Mouse (Mus musculus) testis, adult 2 months (tissue): ENCODE data around the gene Tjap1. TPM values are rescaled to one million over a fixed set of nuclear protein-coding genes. Genes with fewer than 3 reads are reported as not detected.

Experiments used
- H3K27ac ChIP-seq: fragments of 200-500 bp; 2 replicates; pipeline ENCODE4 v1.5.1; 2012; ENCODE audit warnings: low read depth, low read length; ENCODE audit not compliant: control insufficient read depth, insufficient read depth
- H3K27me3 ChIP-seq: fragments of 200-500 bp; 2 replicates; pipeline ENCODE4 v1.6.1; 2012; ENCODE audit warnings: mild to moderate bottlenecking, low read length, moderate library complexity; ENCODE audit not compliant: control insufficient read depth, insufficient read depth
- H3K36me3 ChIP-seq: fragments of 200-500 bp; 2 replicates; pipeline ENCODE4 v1.6.1; 2012; ENCODE audit warnings: mild to moderate bottlenecking, low read length; ENCODE audit not compliant: control insufficient read depth, insufficient read depth
- H3K4me1 ChIP-seq: fragments of 200-500 bp; 2 replicates; pipeline ENCODE4 v1.6.1; 2012; ENCODE audit warnings: low read length; ENCODE audit not compliant: control insufficient read depth, insufficient read depth
- H3K4me3 ChIP-seq: fragments of 200-500 bp; 2 replicates; pipeline ENCODE4 v1.5.1; 2012; ENCODE audit warnings: low read depth, mild to moderate bottlenecking, low read length, moderate library complexity, mixed read lengths; ENCODE audit not compliant: control insufficient read depth
- CTCF ChIP-seq: fragments of 200-500 bp; IDR thresholded peaks from 2 replicates; pipeline ENCODE4 v1.5.1; 2012; ENCODE audit warnings: low read depth, mild to moderate bottlenecking, inconsistent platforms, low read length, moderate library complexity; ENCODE audit not compliant: control insufficient read depth, insufficient read depth, insufficient replicate concordance
- POLR2A ChIP-seq: fragments of 200-500 bp; IDR thresholded peaks from 2 replicates; pipeline ENCODE4 v1.6.1; 2012; ENCODE audit warnings: low read depth, mild to moderate bottlenecking, inconsistent platforms, low read length, moderate library complexity; ENCODE audit not compliant: control insufficient read depth
- polyA plus RNA-seq: library from polyadenylated mRNA; depleted of rRNA; stranded (reverse); fragments of >200 nt; gene quantifications from 2 replicates; pipeline ENCODE4 v1.2.3, GENCODE M21; 2012; rRNA removed

Tjap1 gene
- polyA plus RNA-seq, 1 experiment = 33.1 TPM

- H3K27ac ChIP-seq = no peak overlapping the region
Observed at GRCm38 (mm10) chr17:46221601-46222000, 61.2 kb downstream of the Tjap1 start.

DNA sequence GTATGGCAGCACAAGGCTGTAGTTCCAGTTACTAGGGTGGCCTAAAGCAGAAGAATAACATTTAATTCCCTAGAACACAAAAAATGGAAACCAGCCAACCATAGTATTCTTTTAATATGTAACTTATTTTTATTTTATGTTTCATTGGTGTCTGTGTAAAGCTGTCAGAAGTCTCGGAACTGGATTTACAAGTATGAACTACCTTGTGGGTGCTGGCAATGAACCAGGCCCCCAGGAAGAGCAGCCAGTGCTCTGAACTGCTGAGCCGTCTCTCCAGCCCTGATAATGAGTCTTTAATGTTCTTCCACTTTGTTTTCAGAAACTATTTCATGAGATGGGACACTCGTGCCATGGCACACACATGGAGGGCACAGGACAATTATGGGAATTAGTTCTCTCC is 72.3 kb downstream of the Tjap1 start:
- Histone ChIP-seq H3K4me3 (no peak overlapping the region), H3K4me1 (no peaks in the 10 kb centered on the region), H3K36me3 (peaks cover 2% of the 10 kb centered on the region), H3K27me3 (no peaks in the 10 kb centered on the region), H3K27ac (no peak overlapping the region)
- no peak for TF ChIP-seq CTCF

More at GRCm38 (mm10) chr17:46221601-46222000, 61.2 kb downstream of the Tjap1 start:
- H3K4me3 ChIP-seq = no peak overlapping the region
- TF ChIP-seq POLR2A (no peak), CTCF (no peak)
- H3K27me3 ChIP-seq = no peaks in the 10 kb centered on the region
- peaks cover 5% of the 10 kb centered on the region for H3K36me3 ChIP-seq
- H3K4me1 ChIP-seq = no peaks in the 10 kb centered on the region

Other genes starting within 250 kb of the Tjap1 start
- 74.0 and 89.6 TPM in 2 replicates for gene Mrps18a, start 172.0 kb downstream of the Tjap1 start, polyA plus RNA-seq
- 240 and 252 TPM in 2 replicates for gene Rsph9, start 138.8 kb downstream of the Tjap1 start, polyA plus RNA-seq
- gene Mad2l1bp, start 129.5 kb downstream of the Tjap1 start, polyA plus RNA-seq = 23.7 and 24.5 TPM in 2 replicates
- gene Gtpbp2, start 122.0 kb downstream of the Tjap1 start, polyA plus RNA-seq = 149 and 155 TPM in 2 replicates
- 8.1 and 8.7 TPM in 2 replicates for gene Polh, start 80.4 kb downstream of the Tjap1 start, polyA plus RNA-seq
- gene Xpo5, start 80.2 kb downstream of the Tjap1 start, polyA plus RNA-seq = 25.1 and 26.4 TPM in 2 replicates
- 57.5 and 68.8 TPM in 2 replicates for gene Polr1c, start 35.0 kb downstream of the Tjap1 start, polyA plus RNA-seq
- gene Yipf3, start 34.9 kb downstream of the Tjap1 start, polyA plus RNA-seq = 67.9 and 75.4 TPM in 2 replicates
- gene Lrrc73, start 29.5 kb downstream of the Tjap1 start, polyA plus RNA-seq = 106 and 120 TPM in 2 replicates
- gene Dlk2, start 14.4 kb upstream of the Tjap1 start, polyA plus RNA-seq = 0.38 and 0.97 TPM in 2 replicates
- 8.8 and 8.9 TPM in 2 replicates for gene Abcc10, start 45.3 kb upstream of the Tjap1 start, polyA plus RNA-seq
- 71.7 and 73.7 TPM in 2 replicates for gene Zfp318, start 100.7 kb upstream of the Tjap1 start, polyA plus RNA-seq
- 7.4 and 8.5 TPM in 2 replicates for gene Crip3, start 145.9 kb upstream of the Tjap1 start, polyA plus RNA-seq
- gene Slc22a7, start 155.4 kb upstream of the Tjap1 start, polyA plus RNA-seq = 1.3 and 1.5 TPM in 2 replicates
- gene Ttbk1, start 204.6 kb upstream of the Tjap1 start, polyA plus RNA-seq = 80.7 and 92.4 TPM in 2 replicates
- gene Dnph1, start 213.7 kb upstream of the Tjap1 start, polyA plus RNA-seq = 8.7 and 9.4 TPM in 2 replicates